Mouse (Mus musculus) kidney, embryonic 14.5 days (tissue): ENCODE measurements around the gene Rfc4. TPM values are rescaled to one million over a fixed set of nuclear protein-coding genes. Genes with fewer than 3 reads are reported as not detected.

Experiments
- ATAC-seq: fragments of 200-750 bp; cut with Nextera tagmentation; 2 replicates; pipeline ENCODE4 v1.8.0; 2017; ENCODE audit warnings: moderate number of reproducible peaks, mild to moderate bottlenecking, moderate TSS enrichment, moderate library complexity; ENCODE audit not compliant: low FRiP score, low TSS enrichment
- H3K27ac ChIP-seq: fragments of 300-500 bp; sonication (generic); 2 replicates; pipeline ENCODE4 v1.5.1; 2014; ENCODE audit warnings: low read depth, mild to moderate bottlenecking, low read length, moderate library complexity, mixed read lengths
- H3K27me3 ChIP-seq: fragments of 300-500 bp; sonication (generic); 2 replicates; pipeline ENCODE4 v1.6.1; 2014; ENCODE audit warnings: mild to moderate bottlenecking, low read length; ENCODE audit not compliant: control insufficient read depth, insufficient read depth
- H3K36me3 ChIP-seq: fragments of 300-500 bp; sonication (generic); 2 replicates; pipeline ENCODE4 v1.6.1; 2014; ENCODE audit warnings: low read length, mixed read lengths; ENCODE audit not compliant: control insufficient read depth, insufficient read depth
- H3K4me1 ChIP-seq: fragments of 300-500 bp; sonication (generic); 2 replicates; pipeline ENCODE4 v1.6.1; 2014; ENCODE audit warnings: low read length, mixed read lengths; ENCODE audit not compliant: control insufficient read depth, insufficient read depth
- H3K4me2 ChIP-seq: fragments of 300-500 bp; sonication (generic); replicated peaks from 2 replicates; pipeline ENCODE4 v1.6.1; 2014; ENCODE audit warnings: low read depth, mild to moderate bottlenecking, low read length
- H3K4me3 ChIP-seq: fragments of 300-500 bp; sonication (generic); 2 replicates; pipeline ENCODE4 v1.5.1; 2014; ENCODE audit warnings: mild to moderate bottlenecking, low read length
- H3K9ac ChIP-seq: fragments of 300-500 bp; sonication (generic); 2 replicates; pipeline ENCODE4 v1.6.1; 2014; ENCODE audit warnings: low read depth, mild to moderate bottlenecking, low read length, moderate library complexity
- H3K9me3 ChIP-seq: fragments of 300-500 bp; sonication (generic); 2 replicates; pipeline ENCODE4 v1.6.1; 2016; ENCODE audit warnings: low read length; ENCODE audit not compliant: control insufficient read depth
- WGBS: fragments of 180-500 bp; shearing (Covaris S2); extraction: QIAGEN DNeasy Blood & Tissue Kit; methylation state at CpG from one replicate; pipeline ENCODE4 v1.1.7; 2014; 5-methylcytosine and 5-hydroxymethylcytosine counted together
- polyA plus RNA-seq: library from polyadenylated mRNA; unstranded; fragments of >200 nt; fragmentation: Nextera tagmentation; extraction: Ambion mirVana; gene quantifications from 2 replicates; pipeline ENCODE4 v1.2.1, GENCODE M21; 2014

The Rfc4 gene
- 146 and 188 TPM in 2 replicates for polyA plus RNA-seq

GRCm38 (mm10) chr16:23127673-23128375 is at the start of gene Rfc4:
TSS of gene Rfc4 (minus strand) at chr16:23127737.
- H3K4me2 ChIP-seq: peak within 1 kb of the TSS; percentile 85
- under 1% methylated on average over 50 of the region's 51 CpGs for WGBS
- H3K9ac ChIP-seq: peak within 1 kb of the TSS; percentile 66
- peak within 1 kb of the TSS; percentile 89 for H3K27ac ChIP-seq
- no peaks in the 10 kb centered on the region for H3K9me3 ChIP-seq
- H3K4me3 ChIP-seq: peak within 1 kb of the TSS; percentile 62
- H3K27me3 ChIP-seq: no peaks in the 10 kb centered on the region
- peaks cover 10% of the 10 kb centered on the region; the same call in 1 of the 2 replicates for H3K36me3 ChIP-seq
- ATAC-seq: peak; percentile 94
- H3K4me1 ChIP-seq: peaks cover 13% of the 10 kb centered on the region

- Histone ChIP-seq H3K4me2 (no peak overlapping the region), H3K9ac (no peak overlapping the region), H3K9me3 (no peaks in the 10 kb centered on the region), H3K36me3 (no peaks in the 10 kb centered on the region), H3K27me3 (no peaks in the 10 kb centered on the region), H3K4me3 (no peak overlapping the region), H3K27ac (no peak overlapping the region), H3K4me1 (no peaks in the 10 kb centered on the region)
- ATAC-seq: no peak
- 58% methylated on average over 3 of the region's 3 CpGs for WGBS
These were observed 48.4 kb upstream of the Rfc4 start for GRCm38 (mm10) chr16:23175956-23176355.

- Histone ChIP-seq H3K27ac (no peak overlapping the region), H3K9ac (no peak overlapping the region), H3K27me3 (no peaks in the 10 kb centered on the region), H3K36me3 (no peaks in the 10 kb centered on the region), H3K4me3 (no peak overlapping the region), H3K4me1 (no peaks in the 10 kb centered on the region), H3K9me3 (no peaks in the 10 kb centered on the region), H3K4me2 (no peak overlapping the region)
- WGBS: 79% methylated on average over 5 of the region's 5 CpGs
- ATAC-seq: no peak
These were observed 47.3 kb upstream of the Rfc4 start for GRCm38 (mm10) chr16:23174855-23175254.

GRCm38 (mm10) chr16:23173904-23174303 is 46.4 kb upstream of the Rfc4 start:
- H3K36me3 ChIP-seq: no peaks in the 10 kb centered on the region
- H3K27me3 ChIP-seq: no peaks in the 10 kb centered on the region
- no peaks in the 10 kb centered on the region for H3K4me1 ChIP-seq
- ATAC-seq: no peak
- 91% methylated on average over 5 of the region's 5 CpGs for WGBS
- no peak overlapping the region for H3K4me3 ChIP-seq
- no peak overlapping the region for H3K9ac ChIP-seq
- no peak overlapping the region for H3K27ac ChIP-seq
- no peaks in the 10 kb centered on the region for H3K9me3 ChIP-seq
- H3K4me2 ChIP-seq: no peak overlapping the region

- 90% methylated on average over 3 of the region's 3 CpGs for WGBS
- Histone ChIP-seq H3K4me2 (no peak overlapping the region), H3K9ac (no peak overlapping the region), H3K36me3 (no peaks in the 10 kb centered on the region), H3K4me3 (no peak overlapping the region), H3K9me3 (no peaks in the 10 kb centered on the region), H3K27me3 (no peaks in the 10 kb centered on the region), H3K27ac (no peak overlapping the region), H3K4me1 (no peaks in the 10 kb centered on the region)
- no peak for ATAC-seq
These were observed 43.3 kb upstream of the Rfc4 start for GRCm38 (mm10) chr16:23170813-23171212.

GRCm38 (mm10) chr16:23167079-23167478 is 39.5 kb upstream of the Rfc4 start:
- Histone ChIP-seq H3K36me3 (no peaks in the 10 kb centered on the region), H3K27me3 (no peaks in the 10 kb centered on the region), H3K9ac (no peak overlapping the region), H3K4me2 (no peak overlapping the region), H3K27ac (no peak overlapping the region), H3K4me3 (no peak overlapping the region), H3K4me1 (no peaks in the 10 kb centered on the region), H3K9me3 (no peaks in the 10 kb centered on the region)
- 56% methylated on average over 5 of the region's 5 CpGs for WGBS
- no peak for ATAC-seq

- 91% methylated on average over 1 of the region's 1 CpGs for WGBS
- Histone ChIP-seq H3K4me2 (no peak overlapping the region), H3K36me3 (no peaks in the 10 kb centered on the region), H3K27ac (no peak overlapping the region), H3K27me3 (no peaks in the 10 kb centered on the region), H3K4me3 (no peak overlapping the region), H3K4me1 (no peaks in the 10 kb centered on the region), H3K9me3 (no peaks in the 10 kb centered on the region), H3K9ac (no peak overlapping the region)
- ATAC-seq: no peak
These were observed 39.1 kb upstream of the Rfc4 start for GRCm38 (mm10) chr16:23166646-23167045.

- Histone ChIP-seq H3K9me3 (no peaks in the 10 kb centered on the region), H3K27ac (no peak overlapping the region), H3K9ac (no peak overlapping the region), H3K4me2 (no peak overlapping the region), H3K36me3 (no peaks in the 10 kb centered on the region), H3K27me3 (no peaks in the 10 kb centered on the region), H3K4me1 (no peaks in the 10 kb centered on the region), H3K4me3 (no peak overlapping the region)
- ATAC-seq: no peak
- WGBS: 83% methylated on average over 9 of the region's 9 CpGs
These were observed 37.9 kb upstream of the Rfc4 start for GRCm38 (mm10) chr16:23165441-23165840.

- 0 out of 2 replicates have a peak overlapping the region, but pooled peaks have one; percentile 15 for H3K27ac ChIP-seq
- no peak for ATAC-seq
- H3K4me1 ChIP-seq: no peaks in the 10 kb centered on the region
- 68% methylated on average over 6 of the region's 6 CpGs for WGBS
- no peak overlapping the region for H3K4me3 ChIP-seq
- H3K4me2 ChIP-seq: no peak overlapping the region
- H3K36me3 ChIP-seq: no peaks in the 10 kb centered on the region
- H3K9me3 ChIP-seq: no peaks in the 10 kb centered on the region
- H3K27me3 ChIP-seq: no peaks in the 10 kb centered on the region
- no peak overlapping the region for H3K9ac ChIP-seq
These were observed 36.9 kb upstream of the Rfc4 start for GRCm38 (mm10) chr16:23164443-23164842.
